Mouse (Mus musculus) embryonic facial prominence, embryonic 13.5 days (tissue): ENCODE data around the gene Lrrc43. TPM values are rescaled to one million over a fixed set of nuclear protein-coding genes. Genes with fewer than 3 reads are reported as not detected.

ENCODE experiments used
- ATAC-seq: fragments of 200-750 bp; cut with Nextera tagmentation; 2 replicates; pipeline ENCODE4 v1.8.0; 2017; ENCODE audit warnings: low read depth; ENCODE audit not compliant: insufficient number of reproducible peaks, insufficient read depth, low FRiP score, low TSS enrichment
- H3K27ac ChIP-seq: fragments of 300-500 bp; sonication (generic); 2 replicates; pipeline ENCODE4 v1.5.1; 2015; ENCODE audit warnings: moderate library complexity, mild to moderate bottlenecking, inconsistent platforms
- H3K27me3 ChIP-seq: fragments of 300-500 bp; sonication (generic); 2 replicates; pipeline ENCODE4 v1.6.1; 2015; ENCODE audit warnings: mild to moderate bottlenecking, inconsistent platforms
- H3K36me3 ChIP-seq: fragments of 300-500 bp; sonication (generic); 2 replicates; pipeline ENCODE4 v1.6.1; 2015; ENCODE audit warnings: mild to moderate bottlenecking, inconsistent platforms
- H3K4me1 ChIP-seq: fragments of 300-500 bp; sonication (generic); 2 replicates; pipeline ENCODE4 v1.6.1; 2015; ENCODE audit warnings: inconsistent platforms
- H3K4me2 ChIP-seq: fragments of 300-500 bp; sonication (generic); 2 replicates; pipeline ENCODE4 v1.6.1; 2015; ENCODE audit warnings: moderate library complexity, mild to moderate bottlenecking, inconsistent platforms
- H3K4me3 ChIP-seq: fragments of 300-500 bp; sonication (generic); 2 replicates; pipeline ENCODE4 v1.5.1; 2015; ENCODE audit warnings: mild to moderate bottlenecking, inconsistent platforms
- H3K9ac ChIP-seq: fragments of 300-500 bp; sonication (generic); 2 replicates; pipeline ENCODE4 v1.6.1; 2015; ENCODE audit warnings: mild to moderate bottlenecking, inconsistent platforms
- H3K9me3 ChIP-seq: fragments of 300-500 bp; sonication (generic); 2 replicates; pipeline ENCODE4 v1.6.1; 2016; ENCODE audit warnings: inconsistent platforms
- WGBS: fragments of 180-500 bp; shearing (Covaris S2); methylation state at CpG from one replicate; pipeline ENCODE4 v1.1.7; 2015; ENCODE audit warnings: mixed read lengths; 5-methylcytosine and 5-hydroxymethylcytosine counted together
- polyA plus RNA-seq: library from polyadenylated mRNA; unstranded; fragments of >200 nt; fragmentation: Nextera tagmentation; extraction: Ambion mirVana; gene quantifications from 2 replicates; pipeline ENCODE4 v1.2.1, GENCODE M21; 2015

The Lrrc43 gene
- polyA plus RNA-seq, 1 experiment from 2014 or later, result not detected

GRCm38 (mm10) chr5:123521621-123522020 is 32.5 kb downstream of the Lrrc43 start:
- no peaks in the 10 kb centered on the region for H3K27me3 ChIP-seq
- H3K36me3 ChIP-seq, result peaks cover 32% of the 10 kb centered on the region
- 0 out of 2 replicates have a peak overlapping the region, but pooled peaks have one; percentile 6 for H3K9ac ChIP-seq
- no peak for ATAC-seq
- H3K4me3 ChIP-seq, result no peak overlapping the region
- no peak overlapping the region for H3K4me2 ChIP-seq
- H3K4me1 ChIP-seq, result peaks cover 21% of the 10 kb centered on the region
- 89% methylated on average over 1 of the region's 1 CpGs for WGBS
- H3K9me3 ChIP-seq, result no peaks in the 10 kb centered on the region
- H3K27ac ChIP-seq, result no peak overlapping the region

GRCm38 (mm10) chr5:123522166-123522565 is 33.1 kb downstream of the Lrrc43 start:
- no peak overlapping the region for H3K27ac ChIP-seq
- 90% methylated on average over 1 of the region's 1 CpGs for WGBS
- no peak for ATAC-seq

GRCm38 (mm10) chr5:123523692-123524392 is 34.7 kb downstream of the Lrrc43 start, which contains the start of gene Diablo:
Gene Diablo, minus strand, starts transcription at chr5:123524176.
- H3K9ac ChIP-seq, result peak within 1 kb of the TSS; percentile 87
- under 1% methylated on average over 80 of the region's 82 CpGs for WGBS
- 0 out of 2 replicates have a peak within 1 kb of the TSS, but pooled peaks have one; percentile 28 for H3K27ac ChIP-seq
- H3K36me3 ChIP-seq, result peaks cover 21% of the 10 kb centered on the region
- peak within 1 kb of the TSS; percentile 89 for H3K4me3 ChIP-seq
- H3K27me3 ChIP-seq, result no peaks in the 10 kb centered on the region
- H3K9me3 ChIP-seq, result no peaks in the 10 kb centered on the region
- peak; percentile 94 for ATAC-seq
- peak within 1 kb of the TSS; percentile 77 for H3K4me2 ChIP-seq
- H3K4me1 ChIP-seq, result peaks cover 21% of the 10 kb centered on the region

More at GRCm38 (mm10) chr5:123522166-123522565, 33.1 kb downstream of the Lrrc43 start:
- no peaks in the 10 kb centered on the region for H3K9me3 ChIP-seq
- H3K9ac ChIP-seq, result 0 out of 2 replicates have a peak overlapping the region, but pooled peaks have one; percentile 16
- peaks cover 21% of the 10 kb centered on the region for H3K4me1 ChIP-seq
- no peaks in the 10 kb centered on the region for H3K27me3 ChIP-seq
- peaks cover 27% of the 10 kb centered on the region for H3K36me3 ChIP-seq
- H3K4me2 ChIP-seq, result no peak overlapping the region
- H3K4me3 ChIP-seq, result no peak overlapping the region

- no peaks in the 10 kb centered on the region for H3K9me3 ChIP-seq
- ATAC-seq, result peak; percentile 92
- under 1% methylated on average over 25 of the region's 27 CpGs for WGBS
- H3K4me1 ChIP-seq, result peaks cover 21% of the 10 kb centered on the region
- H3K27ac ChIP-seq, result no peak overlapping the region
- no peaks in the 10 kb centered on the region for H3K27me3 ChIP-seq
- H3K4me2 ChIP-seq, result peak overlapping the region; percentile 77
- H3K9ac ChIP-seq, result peak overlapping the region; percentile 87; the same call in 1 of the 2 replicates
- H3K4me3 ChIP-seq, result peak overlapping the region; percentile 89
- H3K36me3 ChIP-seq, result peaks cover 21% of the 10 kb centered on the region
Observed at GRCm38 (mm10) chr5:123524393-123524750, 35.3 kb downstream of the Lrrc43 start.

- Histone ChIP-seq H3K4me1 (peaks cover 21% of the 10 kb centered on the region), H3K27ac (no peak within 1 kb of the TSS), H3K36me3 (peaks cover 25% of the 10 kb centered on the region), H3K9ac (no peak within 1 kb of the TSS), H3K4me2 (peak within 1 kb of the TSS; percentile 77), H3K9me3 (no peaks in the 10 kb centered on the region), H3K4me3 (peak within 1 kb of the TSS; percentile 89), H3K27me3 (no peaks in the 10 kb centered on the region)
- WGBS, result 88% methylated on average over 7 of the region's 7 CpGs
- ATAC-seq, result no peak
Observed at GRCm38 (mm10) chr5:123525281-123525680, 36.2 kb downstream of the Lrrc43 start, which contains the start of gene Gm49027. Gene Gm49027, minus strand, starts transcription at chr5:123525488.

- Histone ChIP-seq H3K27me3 (no peaks in the 10 kb centered on the region), H3K4me1 (peaks cover 21% of the 10 kb centered on the region), H3K4me2 (no peak overlapping the region), H3K27ac (no peak overlapping the region), H3K36me3 (peaks cover 33% of the 10 kb centered on the region), H3K4me3 (no peak overlapping the region), H3K9me3 (no peaks in the 10 kb centered on the region), H3K9ac (no peak overlapping the region)
- WGBS, result 89% methylated on average over 9 of the region's 9 CpGs
- ATAC-seq, result no peak
Observed at GRCm38 (mm10) chr5:123525916-123526495, 36.9 kb downstream of the Lrrc43 start.

- Histone ChIP-seq H3K4me2 (no peak overlapping the region), H3K27me3 (no peaks in the 10 kb centered on the region), H3K36me3 (peaks cover 59% of the 10 kb centered on the region), H3K27ac (no peak overlapping the region), H3K9me3 (no peaks in the 10 kb centered on the region), H3K4me1 (peaks cover 5% of the 10 kb centered on the region; the same call in 1 of the 2 replicates), H3K9ac (no peak overlapping the region), H3K4me3 (no peak overlapping the region)
- WGBS, result 79% methylated on average over 7 of the region's 7 CpGs
- ATAC-seq, result no peak
Observed at GRCm38 (mm10) chr5:123528641-123529040, 39.5 kb downstream of the Lrrc43 start.

- no peak for ATAC-seq
- no peak overlapping the region for H3K4me2 ChIP-seq
- no peaks in the 10 kb centered on the region for H3K9me3 ChIP-seq
- H3K9ac ChIP-seq, result no peak overlapping the region
- H3K4me1 ChIP-seq, result no peaks in the 10 kb centered on the region
- WGBS, result 92% methylated on average over 8 of the region's 8 CpGs
- H3K27me3 ChIP-seq, result no peaks in the 10 kb centered on the region
- peaks cover 72% of the 10 kb centered on the region for H3K36me3 ChIP-seq
- H3K27ac ChIP-seq, result no peak overlapping the region
- H3K4me3 ChIP-seq, result no peak overlapping the region
Observed at GRCm38 (mm10) chr5:123530056-123530455, 41.0 kb downstream of the Lrrc43 start.

- Histone ChIP-seq H3K27ac (no peak overlapping the region), H3K27me3 (no peaks in the 10 kb centered on the region), H3K4me3 (no peak overlapping the region), H3K4me2 (no peak overlapping the region), H3K9me3 (no peaks in the 10 kb centered on the region), H3K36me3 (peaks cover 79% of the 10 kb centered on the region), H3K4me1 (no peaks in the 10 kb centered on the region), H3K9ac (no peak overlapping the region)
- no peak for ATAC-seq
- 91% methylated on average over 10 of the region's 10 CpGs for WGBS
Observed at GRCm38 (mm10) chr5:123533801-123534200, 44.7 kb downstream of the Lrrc43 start.

GRCm38 (mm10) chr5:123555693-123556092 is 66.6 kb downstream of the Lrrc43 start:
- Histone ChIP-seq H3K36me3 (peaks cover 52% of the 10 kb centered on the region), H3K4me2 (no peak overlapping the region), H3K4me3 (no peak overlapping the region), H3K4me1 (no peaks in the 10 kb centered on the region), H3K9me3 (no peaks in the 10 kb centered on the region), H3K27me3 (no peaks in the 10 kb centered on the region), H3K27ac (no peak overlapping the region), H3K9ac (no peak overlapping the region)
- no peak for ATAC-seq
- 87% methylated on average over 7 of the region's 7 CpGs for WGBS

- 75% methylated on average over 2 of the region's 2 CpGs for WGBS
- H3K9me3 ChIP-seq, result no peaks in the 10 kb centered on the region
- H3K4me1 ChIP-seq, result no peaks in the 10 kb centered on the region
- no peak overlapping the region for H3K9ac ChIP-seq
- no peak overlapping the region for H3K4me3 ChIP-seq
- H3K36me3 ChIP-seq, result peaks cover 59% of the 10 kb centered on the region
- H3K4me2 ChIP-seq, result no peak overlapping the region
- H3K27me3 ChIP-seq, result no peaks in the 10 kb centered on the region
- ATAC-seq, result no peak
- no peak overlapping the region for H3K27ac ChIP-seq
Observed at GRCm38 (mm10) chr5:123556451-123556850, 67.3 kb downstream of the Lrrc43 start.
